Mouse (Mus musculus): Measurements from ENCODE around the gene Rap1b. TPM values are rescaled to one million over a fixed set of nuclear protein-coding genes. Genes with fewer than 3 reads are reported as not detected.

Rap1b gene
- polyA plus RNA-seq, 2 experiments, result 46.7 to 101 TPM

DNA sequence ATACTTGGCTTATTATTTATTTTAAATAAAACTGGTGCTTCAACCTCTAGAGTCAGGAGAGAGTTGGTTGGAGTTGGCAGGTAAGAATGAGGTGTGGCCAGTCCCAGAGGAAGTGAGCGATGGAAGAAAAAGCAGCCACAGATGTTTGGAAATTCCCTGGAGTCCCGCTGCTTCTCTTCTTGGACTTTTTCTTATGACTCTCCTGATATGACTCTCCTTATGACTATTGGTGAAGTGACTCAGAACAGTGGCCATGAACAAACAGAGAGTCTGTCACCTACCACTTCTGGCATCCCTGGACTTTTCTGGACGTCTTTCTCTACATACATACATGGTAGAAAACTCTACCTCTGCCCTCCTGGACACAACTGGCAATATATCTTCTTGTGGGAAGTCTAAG is 21.5 kb upstream of the Rap1b start:
- Histone ChIP-seq H3K9ac (replicated peaks) (no peak overlapping the region), H3K27ac (no peak overlapping the region), H3K4me2 (ENCODE audit: low read depth) (no peak overlapping the region), H3K27me3 (ENCODE audit: control insufficient read depth, insufficient read depth, low read length) (no peaks in the 10 kb centered on the region), H3K4me3 (ENCODE audit: insufficient read depth in 1 of 2, low read depth in 2 of 2, low read length in 2 of 2) (no peak overlapping the region), H3K4me1 (replicated peaks; ENCODE audit: control insufficient read depth in 2 of 2, insufficient read depth in 2 of 2, low read length in 1 of 2) (no peaks in the 10 kb centered on the region), H3K36me3 (replicated peaks; ENCODE audit: control insufficient read depth, insufficient read depth, low read depth) (no peaks in the 10 kb centered on the region), H3K9me3 (ENCODE audit: control insufficient read depth, low read length) (no peaks in the 10 kb centered on the region)
- WGBS (ENCODE audit: insufficient replicate concordance), result 82% methylated on average over 3 of the region's 3 CpGs
- ATAC-seq (ENCODE audit: insufficient read depth) (no peak), DNase-seq (ENCODE audit: low read depth in 3 of 3, low spot score in 3 of 3) (no peak)
- TF ChIP-seq EP300 (IDR thresholded peaks at IDR 0.05; ENCODE audit: low read depth), result no peak
- no peak for TF ChIP-seq CTCF (IDR thresholded peaks at IDR 0.05; ENCODE audit: low read depth)

DNA sequence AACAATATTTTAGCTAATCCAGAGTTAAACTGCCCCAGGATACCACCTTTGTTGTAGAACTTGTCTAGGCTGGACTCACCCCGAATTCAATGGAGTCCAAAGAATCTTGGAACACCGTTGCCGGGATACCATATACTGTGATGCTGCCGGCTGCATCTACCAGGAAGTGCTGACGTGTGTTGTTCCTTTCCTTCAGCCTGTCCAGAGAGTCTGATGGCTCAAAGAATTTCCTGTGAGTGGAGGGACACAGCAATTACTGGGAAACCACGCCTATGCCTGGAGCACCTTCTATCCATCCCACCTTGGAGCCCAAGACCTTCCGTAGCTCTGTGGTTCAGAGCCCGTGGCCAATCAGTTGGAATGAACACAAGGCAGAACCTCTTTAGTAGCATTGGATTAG is 20.8 kb upstream of the Rap1b start:
- DNase-seq (ENCODE audit: low read depth in 3 of 3, low spot score in 3 of 3) (no peak), ATAC-seq (ENCODE audit: insufficient read depth) (no peak)
- no peak overlapping the region for H3K4me2 ChIP-seq (ENCODE audit: low read depth)
- no peaks in the 10 kb centered on the region for H3K36me3 ChIP-seq (replicated peaks; ENCODE audit: control insufficient read depth, insufficient read depth, low read depth)
- no peaks in the 10 kb centered on the region for H3K4me1 ChIP-seq (replicated peaks; ENCODE audit: control insufficient read depth in 2 of 2, insufficient read depth in 2 of 2, low read length in 1 of 2)
- TF ChIP-seq CTCF (IDR thresholded peaks at IDR 0.05; ENCODE audit: low read depth) (no peak), EP300 (IDR thresholded peaks at IDR 0.05; ENCODE audit: low read depth) (no peak)
- WGBS (ENCODE audit: insufficient replicate concordance), result 48% methylated on average over 8 of the region's 8 CpGs
- H3K9me3 ChIP-seq (ENCODE audit: control insufficient read depth, low read length), result no peaks in the 10 kb centered on the region
- H3K4me3 ChIP-seq (ENCODE audit: insufficient read depth in 1 of 2, low read depth in 2 of 2, low read length in 2 of 2), result no peak overlapping the region
- H3K9ac ChIP-seq (replicated peaks), result no peak overlapping the region
- H3K27me3 ChIP-seq (ENCODE audit: control insufficient read depth, insufficient read depth, low read length), result no peaks in the 10 kb centered on the region
- H3K27ac ChIP-seq, result no peak overlapping the region

DNA sequence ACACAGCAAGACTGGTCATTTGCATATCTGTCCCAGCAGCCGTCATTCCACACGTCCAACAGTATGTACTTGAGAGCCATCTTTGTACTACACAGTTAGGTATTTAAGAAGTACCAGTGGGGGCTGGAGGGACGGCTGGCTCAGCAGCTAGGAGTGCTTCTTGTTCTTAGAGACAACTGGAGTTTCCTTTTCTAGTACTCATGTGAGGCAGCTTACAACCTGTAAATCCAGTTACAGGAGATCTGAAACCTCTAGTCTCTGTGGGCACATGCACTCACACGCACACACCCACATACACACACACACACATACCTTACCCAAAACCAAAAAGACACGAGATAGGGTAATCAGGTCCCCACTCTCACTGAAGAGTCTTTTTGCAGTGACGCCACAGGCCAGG is 18.9 kb upstream of the Rap1b start:
- Histone ChIP-seq H3K9ac (replicated peaks) (no peak overlapping the region), H3K4me1 (replicated peaks; ENCODE audit: control insufficient read depth in 2 of 2, insufficient read depth in 2 of 2, low read length in 1 of 2) (0 out of 4 replicates have a peak, but pooled peaks cover 0 to 4% of the 10 kb centered on the region in 2 experiments), H3K36me3 (replicated peaks; ENCODE audit: control insufficient read depth, insufficient read depth, low read depth) (no peaks in the 10 kb centered on the region), H3K27me3 (ENCODE audit: control insufficient read depth, insufficient read depth, low read length) (no peaks in the 10 kb centered on the region), H3K4me2 (ENCODE audit: low read depth) (no peak overlapping the region), H3K4me3 (ENCODE audit: insufficient read depth in 1 of 2, low read depth in 2 of 2, low read length in 2 of 2) (no peak overlapping the region), H3K27ac (no peak overlapping the region), H3K9me3 (ENCODE audit: control insufficient read depth, low read length) (no peaks in the 10 kb centered on the region)
- TF ChIP-seq CTCF (IDR thresholded peaks at IDR 0.05; ENCODE audit: low read depth) (no peak), EP300 (IDR thresholded peaks at IDR 0.05; ENCODE audit: low read depth) (no peak)
- no peak for ATAC-seq (ENCODE audit: insufficient read depth)
- 37% methylated on average over 6 of the region's 6 CpGs for WGBS (ENCODE audit: insufficient replicate concordance)
- no peak for DNase-seq (ENCODE audit: low read depth in 3 of 3, low spot score in 3 of 3)

GRCm38 (mm10) chr10:117864251-117864650 is 18.4 kb upstream of the Rap1b start:
- H3K9me3 ChIP-seq (ENCODE audit: control insufficient read depth, low read length), result no peaks in the 10 kb centered on the region
- H3K4me3 ChIP-seq (ENCODE audit: insufficient read depth in 1 of 2, low read depth in 2 of 2, low read length in 2 of 2), result no peak overlapping the region
- 0 out of 4 replicates have a peak, but pooled peaks cover 0 to 4% of the 10 kb centered on the region in 2 experiments for H3K4me1 ChIP-seq (replicated peaks; ENCODE audit: control insufficient read depth in 2 of 2, insufficient read depth in 2 of 2, low read length in 1 of 2)
- no peaks in the 10 kb centered on the region for H3K27me3 ChIP-seq (ENCODE audit: control insufficient read depth, insufficient read depth, low read length)
- no peak overlapping the region for H3K9ac ChIP-seq (replicated peaks)
- no peak for DNase-seq (ENCODE audit: low read depth in 3 of 3, low spot score in 3 of 3)
- no peak for TF ChIP-seq CTCF (IDR thresholded peaks at IDR 0.05; ENCODE audit: low read depth)
- no peak for TF ChIP-seq EP300 (IDR thresholded peaks at IDR 0.05; ENCODE audit: low read depth)
- WGBS (ENCODE audit: insufficient replicate concordance), result 38% methylated on average over 4 of the region's 4 CpGs
- H3K27ac ChIP-seq, result no peak overlapping the region
- no peaks in the 10 kb centered on the region for H3K36me3 ChIP-seq (replicated peaks; ENCODE audit: control insufficient read depth, insufficient read depth, low read depth)
- H3K4me2 ChIP-seq (ENCODE audit: low read depth), result no peak overlapping the region
- no peak for ATAC-seq (ENCODE audit: insufficient read depth)

DNA sequence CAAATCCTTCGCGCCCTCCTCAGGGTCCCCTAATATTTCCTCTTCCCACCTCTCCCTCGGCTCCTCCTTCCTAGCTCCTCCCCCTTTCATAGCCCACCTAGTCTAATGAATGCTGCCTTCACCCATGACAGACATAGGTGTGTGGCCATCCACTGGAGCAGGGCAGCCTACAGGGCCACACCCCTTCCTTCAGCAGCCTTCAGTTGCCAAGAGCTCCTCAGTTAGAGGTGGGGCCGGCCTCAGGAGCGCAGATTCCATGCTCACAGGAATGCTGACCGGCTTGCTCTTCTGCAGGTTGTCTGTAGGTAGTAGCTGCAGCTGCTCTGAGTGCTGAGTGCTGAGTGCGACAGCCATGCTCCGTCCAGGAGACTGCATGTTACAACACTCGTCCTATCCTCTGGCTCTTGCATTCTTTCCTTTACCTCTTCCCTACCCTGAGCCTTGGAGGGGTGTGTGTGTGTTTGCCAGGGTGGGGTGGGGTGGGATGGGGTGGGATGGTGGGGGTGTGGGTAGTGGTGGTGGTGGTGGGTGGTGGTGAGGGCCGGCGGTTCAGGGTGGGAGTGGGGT is 16.3 kb upstream of the Rap1b start:
- TF ChIP-seq EP300 (IDR thresholded peaks at IDR 0.05; ENCODE audit: low read depth) (no peak), CTCF (IDR thresholded peaks at IDR 0.05; ENCODE audit: low read depth) (no peak)
- Histone ChIP-seq H3K4me3 (ENCODE audit: insufficient read depth in 1 of 2, low read depth in 2 of 2, low read length in 2 of 2) (no peak overlapping the region), H3K4me2 (ENCODE audit: low read depth) (no peak overlapping the region), H3K27ac (no peak overlapping the region), H3K4me1 (replicated peaks; ENCODE audit: control insufficient read depth in 2 of 2, insufficient read depth in 2 of 2, low read length in 1 of 2) (0 out of 4 replicates have a peak, but pooled peaks cover 0 to 4% of the 10 kb centered on the region in 2 experiments), H3K9me3 (ENCODE audit: control insufficient read depth, low read length) (no peaks in the 10 kb centered on the region), H3K9ac (replicated peaks) (no peak overlapping the region), H3K36me3 (replicated peaks; ENCODE audit: control insufficient read depth, insufficient read depth, low read depth) (no peaks in the 10 kb centered on the region), H3K27me3 (ENCODE audit: control insufficient read depth, insufficient read depth, low read length) (no peaks in the 10 kb centered on the region)
- DNase-seq (ENCODE audit: low read depth in 3 of 3, low spot score in 3 of 3) (no peak), ATAC-seq (ENCODE audit: insufficient read depth) (no peak)
- WGBS (ENCODE audit: insufficient replicate concordance), result 71% methylated on average over 11 of the region's 11 CpGs

Measured in liver, embryonic 14.5 days (tissue).